Mouse (Mus musculus): Measurements from ENCODE around the gene F10.

DNA sequence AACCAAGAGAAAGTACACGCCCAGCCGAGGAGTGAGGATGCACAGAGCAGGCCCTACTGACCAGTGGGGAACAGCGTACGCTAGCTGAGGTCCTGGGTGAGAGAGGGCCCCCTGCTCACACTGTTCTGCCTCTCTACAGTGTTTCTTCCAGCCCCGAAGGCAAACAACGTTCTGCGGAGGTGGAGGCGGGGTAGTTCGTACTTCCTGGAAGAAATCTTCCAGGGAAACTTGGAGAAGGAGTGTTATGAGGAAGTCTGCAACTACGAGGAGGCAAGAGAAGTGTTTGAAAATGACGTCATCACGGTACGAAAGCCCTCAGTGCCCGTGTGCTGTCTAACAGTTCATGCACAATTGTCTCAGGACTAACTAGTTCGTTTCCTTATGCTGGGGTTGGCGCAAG is 26.0 kb downstream of the F10 start:
- no peak for TF ChIP-seq CTCF (conservative IDR thresholded peaks at IDR 0.05; ENCODE audit: insufficient read depth, insufficient read length, low read depth, low read length)
- no peak for TF ChIP-seq POLR2A (IDR thresholded peaks at IDR 0.05; ENCODE audit: low read depth, low read length)
